Mouse (Mus musculus) megakaryocyte, embryonic 14.5 days (primary cell): ENCODE results near the gene Josd1.

Source experiments
- FLI1 ChIP-seq: IDR thresholded peaks from 2 replicates; pipeline ENCODE4 v1.6.1; 2012; ENCODE audit warnings: low read length, inconsistent platforms, mixed read lengths
- GATA1 ChIP-seq: IDR thresholded peaks from 3 replicates; pipeline ENCODE4 v1.6.1; 2012; ENCODE audit warnings: mixed read lengths, low read length, inconsistent platforms, borderline replicate concordance

- no peak for TF ChIP-seq FLI1
- TF ChIP-seq GATA1 = no peak
Measured at GRCm38 (mm10) chr15:79708229-79708822, 20.6 kb upstream of the Josd1 start.
